Mouse (Mus musculus): ENCODE data around the gene Slc12a6. TPM values are rescaled to one million over a fixed set of nuclear protein-coding genes. Genes with fewer than 3 reads are reported as not detected.

Slc12a6 gene
- polyA plus RNA-seq, 1 experiment from 2014 or later: 14.4 TPM

DNA sequence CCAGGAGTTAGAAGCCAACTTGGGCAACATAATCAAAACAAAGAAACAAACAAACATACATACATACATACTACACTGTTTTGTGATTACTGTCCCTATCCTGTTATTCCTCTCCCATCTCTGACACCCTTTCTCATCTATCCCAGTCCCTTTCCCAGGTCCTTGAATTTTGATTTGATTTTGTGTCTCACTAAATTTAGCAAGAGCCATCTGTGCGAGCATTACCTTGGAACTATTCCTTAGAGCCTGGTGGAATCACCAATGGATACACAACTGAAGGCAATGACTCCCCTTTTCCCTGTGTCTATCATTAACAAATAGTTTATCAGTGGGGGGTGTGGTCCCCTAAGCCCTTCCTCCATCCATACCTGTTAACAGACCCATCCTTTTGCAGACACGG is 27.2 kb downstream of the Slc12a6 start:
- H3K9ac ChIP-seq (ENCODE audit: low read length): no peak overlapping the region
- ATAC-seq (ENCODE audit: low FRiP score): no peak
- no peak overlapping the region for H3K4me2 ChIP-seq
- no peaks in the 10 kb centered on the region for H3K9me3 ChIP-seq (ENCODE audit: control insufficient read depth, low read length)
- no peak overlapping the region for H3K4me3 ChIP-seq (ENCODE audit: low read depth, low read length)
- no peak overlapping the region for H3K27ac ChIP-seq (ENCODE audit: low read depth, low read length)
- DNase-seq (ENCODE audit: low spot score, missing footprints): no peak
- H3K4me1 ChIP-seq (ENCODE audit: control insufficient read depth, insufficient read depth, low read length): no peaks in the 10 kb centered on the region
- 93% methylated on average over 2 of the region's 2 CpGs for WGBS
- no peaks in the 10 kb centered on the region for H3K27me3 ChIP-seq (ENCODE audit: control insufficient read depth, insufficient read depth, low read length)
- no peaks in the 10 kb centered on the region for H3K36me3 ChIP-seq (ENCODE audit: control insufficient read depth, insufficient read depth, low read length)

DNA sequence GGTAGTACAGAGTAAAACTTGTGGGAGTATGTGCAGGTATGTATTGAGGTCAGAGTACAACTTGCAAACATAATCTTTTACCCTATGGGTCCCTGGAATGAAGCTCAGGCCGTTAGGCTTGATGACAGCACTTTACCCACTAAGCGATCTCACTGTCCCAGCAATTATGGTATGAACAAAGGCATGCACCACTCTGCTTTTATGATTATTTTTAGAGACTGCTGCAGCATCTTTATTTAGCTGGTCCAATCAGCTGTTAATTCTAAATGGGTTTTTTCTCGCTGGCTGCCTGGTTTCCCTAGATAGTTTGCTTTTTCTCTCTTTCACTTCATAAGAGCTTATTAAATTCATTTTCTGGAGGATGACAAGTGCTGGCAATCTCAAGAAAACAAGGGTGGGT is 30.6 kb downstream of the Slc12a6 start:
- DNase-seq (ENCODE audit: low spot score, missing footprints) (no peak), ATAC-seq (ENCODE audit: low FRiP score) (no peak)
- Histone ChIP-seq H3K4me3 (ENCODE audit: low read depth, low read length) (no peak overlapping the region), H3K4me1 (ENCODE audit: control insufficient read depth, insufficient read depth, low read length) (no peaks in the 10 kb centered on the region), H3K9me3 (ENCODE audit: control insufficient read depth, low read length) (no peaks in the 10 kb centered on the region), H3K27ac (ENCODE audit: low read depth, low read length) (no peak overlapping the region), H3K4me2 (no peak overlapping the region), H3K27me3 (ENCODE audit: control insufficient read depth, insufficient read depth, low read length) (no peaks in the 10 kb centered on the region), H3K9ac (ENCODE audit: low read length) (no peak overlapping the region), H3K36me3 (ENCODE audit: control insufficient read depth, insufficient read depth, low read length) (no peaks in the 10 kb centered on the region)
- 87% methylated on average over 3 of the region's 3 CpGs for WGBS

DNA sequence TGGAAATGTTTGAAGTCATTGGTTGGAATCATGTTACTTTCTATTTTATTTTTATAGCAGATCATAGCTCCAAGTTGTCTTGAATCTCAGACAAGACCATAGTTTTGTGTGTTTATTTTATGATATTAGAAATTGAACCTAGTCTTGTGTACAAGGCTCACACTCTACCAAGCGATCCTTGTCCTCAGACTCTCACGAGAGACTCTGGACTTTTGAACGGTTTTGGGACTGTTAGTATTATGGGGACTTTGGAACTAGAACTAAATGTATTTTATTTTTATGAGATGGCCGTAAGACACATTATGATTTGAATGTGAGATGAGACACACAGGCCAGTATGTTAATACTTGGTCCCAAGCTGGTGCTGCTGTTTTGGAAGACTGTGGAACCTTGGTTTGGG is 32.6 kb downstream of the Slc12a6 start:
- ATAC-seq (ENCODE audit: low FRiP score) (no peak), DNase-seq (ENCODE audit: low spot score, missing footprints) (no peak)
- no peak overlapping the region for H3K9ac ChIP-seq (ENCODE audit: low read length)
- no peaks in the 10 kb centered on the region for H3K9me3 ChIP-seq (ENCODE audit: control insufficient read depth, low read length)
- H3K36me3 ChIP-seq (ENCODE audit: control insufficient read depth, insufficient read depth, low read length): no peaks in the 10 kb centered on the region
- 91% methylated on average over 4 of the region's 4 CpGs for WGBS
- no peak overlapping the region for H3K4me2 ChIP-seq
- H3K4me1 ChIP-seq (ENCODE audit: control insufficient read depth, insufficient read depth, low read length): no peaks in the 10 kb centered on the region
- no peak overlapping the region for H3K27ac ChIP-seq (ENCODE audit: low read depth, low read length)
- no peak overlapping the region for H3K4me3 ChIP-seq (ENCODE audit: low read depth, low read length)
- H3K27me3 ChIP-seq (ENCODE audit: control insufficient read depth, insufficient read depth, low read length): no peaks in the 10 kb centered on the region

DNA sequence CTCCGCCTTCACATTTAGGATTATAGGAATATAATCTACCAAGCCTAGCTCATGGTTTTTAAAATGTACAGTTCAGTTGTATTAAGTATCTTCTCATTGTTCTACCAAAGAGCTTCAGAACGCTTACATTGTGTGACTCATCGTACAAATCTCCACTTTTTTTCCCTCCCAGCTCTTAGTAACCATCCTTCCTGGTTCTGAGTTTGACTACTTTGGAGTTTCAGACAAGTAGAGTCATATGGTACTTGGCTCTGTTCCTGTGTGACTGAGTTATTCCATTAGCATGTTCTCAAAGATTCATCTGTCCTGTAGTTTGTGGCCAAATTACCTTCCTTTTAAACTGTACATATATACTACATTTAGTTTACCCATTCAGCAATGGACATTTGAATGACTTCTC is 43.0 kb downstream of the Slc12a6 start:
- DNase-seq (ENCODE audit: low spot score, missing footprints) (no peak), ATAC-seq (ENCODE audit: low FRiP score) (no peak)
- no peaks in the 10 kb centered on the region for H3K4me1 ChIP-seq (ENCODE audit: control insufficient read depth, insufficient read depth, low read length)
- H3K4me2 ChIP-seq: no peak overlapping the region
- H3K36me3 ChIP-seq (ENCODE audit: control insufficient read depth, insufficient read depth, low read length): no peaks in the 10 kb centered on the region
- H3K9ac ChIP-seq (ENCODE audit: low read length): no peak overlapping the region
- H3K9me3 ChIP-seq (ENCODE audit: control insufficient read depth, low read length): no peaks in the 10 kb centered on the region
- no peak overlapping the region for H3K27ac ChIP-seq (ENCODE audit: low read depth, low read length)
- no peaks in the 10 kb centered on the region for H3K27me3 ChIP-seq (ENCODE audit: control insufficient read depth, insufficient read depth, low read length)
- H3K4me3 ChIP-seq (ENCODE audit: low read depth, low read length): no peak overlapping the region
- 97% methylated on average over 3 of the region's 3 CpGs for WGBS

DNA sequence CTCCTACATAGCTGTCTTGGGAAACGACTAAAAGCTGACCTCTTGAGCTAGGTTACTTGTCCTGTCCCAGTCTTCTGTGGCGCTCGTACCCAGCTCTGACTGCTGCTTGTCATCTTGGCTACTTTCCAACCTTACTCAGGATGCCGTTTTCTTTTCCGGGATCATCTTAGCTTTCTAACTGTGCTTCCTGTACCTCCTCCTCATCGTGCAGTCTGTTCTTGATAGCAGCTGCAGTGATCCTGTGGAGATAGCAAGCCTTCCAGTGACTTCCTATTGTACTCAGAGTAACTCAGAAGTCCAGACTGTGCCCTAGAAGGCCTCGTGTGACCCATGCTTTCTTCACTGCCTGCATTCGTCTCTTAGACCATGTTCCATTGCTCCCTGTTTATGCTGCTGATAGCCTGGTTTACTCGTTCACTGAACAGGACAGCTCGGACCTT is 43.6 kb downstream of the Slc12a6 start:
- Histone ChIP-seq H3K27ac (ENCODE audit: low read depth, low read length) (no peak overlapping the region), H3K27me3 (ENCODE audit: control insufficient read depth, insufficient read depth, low read length) (no peaks in the 10 kb centered on the region), H3K4me3 (ENCODE audit: low read depth, low read length) (no peak overlapping the region), H3K9me3 (ENCODE audit: control insufficient read depth, low read length) (no peaks in the 10 kb centered on the region), H3K9ac (ENCODE audit: low read length) (no peak overlapping the region), H3K36me3 (ENCODE audit: control insufficient read depth, insufficient read depth, low read length) (no peaks in the 10 kb centered on the region), H3K4me2 (no peak overlapping the region), H3K4me1 (ENCODE audit: control insufficient read depth, insufficient read depth, low read length) (no peaks in the 10 kb centered on the region)
- WGBS: 88% methylated on average over 10 of the region's 10 CpGs
- DNase-seq (ENCODE audit: low spot score, missing footprints) (peak; percentile 83), ATAC-seq (ENCODE audit: low FRiP score) (no peak)

DNA sequence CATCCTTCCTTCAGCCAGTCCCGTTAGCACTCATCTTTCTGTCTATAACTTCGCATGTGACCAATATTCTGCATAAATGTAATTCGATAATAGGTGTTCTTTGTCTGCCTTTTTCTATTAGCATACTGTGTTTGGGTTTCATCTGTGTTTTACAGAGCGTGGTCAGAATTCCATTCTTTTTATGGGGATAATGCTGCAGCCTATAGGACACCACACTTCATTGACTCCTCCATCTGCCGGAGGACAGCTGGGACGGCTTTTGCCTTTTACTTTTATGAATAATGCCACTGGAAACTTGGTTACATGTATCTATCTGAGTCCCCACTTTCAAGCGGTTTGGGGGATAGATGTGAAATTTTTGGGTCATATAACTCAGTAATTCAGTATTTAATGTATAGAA is 50.0 kb downstream of the Slc12a6 start:
- Histone ChIP-seq H3K36me3 (ENCODE audit: control insufficient read depth, insufficient read depth, low read length) (no peaks in the 10 kb centered on the region), H3K4me3 (ENCODE audit: low read depth, low read length) (no peak overlapping the region), H3K27ac (ENCODE audit: low read depth, low read length) (no peak overlapping the region), H3K4me2 (no peak overlapping the region), H3K9ac (ENCODE audit: low read length) (no peak overlapping the region), H3K27me3 (ENCODE audit: control insufficient read depth, insufficient read depth, low read length) (no peaks in the 10 kb centered on the region), H3K4me1 (ENCODE audit: control insufficient read depth, insufficient read depth, low read length) (no peaks in the 10 kb centered on the region), H3K9me3 (ENCODE audit: control insufficient read depth, low read length) (no peaks in the 10 kb centered on the region)
- no peak for ATAC-seq (ENCODE audit: low FRiP score)
- DNase-seq (ENCODE audit: low spot score, missing footprints): no peak
- WGBS: 89% methylated on average over 7 of the region's 7 CpGs

DNA sequence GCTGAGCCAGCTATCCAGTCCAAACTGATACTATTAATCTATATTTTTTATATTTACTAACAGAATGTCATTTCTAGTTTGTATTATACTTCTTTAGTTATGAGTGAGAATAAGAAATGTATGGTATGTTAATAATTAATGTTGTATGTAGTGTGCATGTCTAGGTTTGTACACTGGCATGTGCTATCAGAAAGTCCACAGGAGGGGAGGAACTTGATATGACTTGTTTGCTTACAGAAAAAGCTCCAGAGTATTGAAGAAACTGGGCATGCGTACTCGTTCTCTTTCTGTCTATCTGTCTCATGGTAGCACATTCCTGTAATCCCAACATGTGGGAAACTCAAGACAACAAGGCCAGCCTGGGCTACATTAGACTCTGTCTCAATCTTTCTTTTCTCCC is 52.6 kb downstream of the Slc12a6 start:
- Histone ChIP-seq H3K4me2 (no peak overlapping the region), H3K4me1 (ENCODE audit: control insufficient read depth, insufficient read depth, low read length) (no peaks in the 10 kb centered on the region), H3K36me3 (ENCODE audit: control insufficient read depth, insufficient read depth, low read length) (no peaks in the 10 kb centered on the region), H3K9ac (ENCODE audit: low read length) (no peak overlapping the region), H3K4me3 (ENCODE audit: low read depth, low read length) (no peak overlapping the region), H3K27ac (ENCODE audit: low read depth, low read length) (no peak overlapping the region), H3K9me3 (ENCODE audit: control insufficient read depth, low read length) (no peaks in the 10 kb centered on the region), H3K27me3 (ENCODE audit: control insufficient read depth, insufficient read depth, low read length) (no peaks in the 10 kb centered on the region)
- 87% methylated on average over 2 of the region's 2 CpGs for WGBS
- DNase-seq (ENCODE audit: low spot score, missing footprints): no peak
- no peak for ATAC-seq (ENCODE audit: low FRiP score)

DNA sequence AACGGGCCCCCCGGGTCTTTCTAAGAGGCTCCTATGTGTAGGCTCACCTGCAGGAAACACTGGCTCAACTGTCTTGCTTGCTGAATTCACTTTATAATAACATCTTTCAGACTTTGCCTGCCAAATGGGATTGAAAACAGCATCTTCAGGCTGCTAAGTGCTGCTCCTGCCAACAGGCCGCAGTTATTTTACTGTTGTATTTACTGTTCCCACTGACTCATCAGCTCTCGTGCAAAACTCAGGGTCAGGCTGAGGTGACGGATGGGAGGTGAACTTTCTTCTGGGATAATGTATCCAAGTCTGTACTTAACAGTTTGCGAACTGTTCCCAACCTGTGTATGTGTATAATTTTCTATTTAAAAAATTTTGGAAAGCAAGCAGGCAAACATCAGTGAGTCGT is 53.3 kb downstream of the Slc12a6 start:
- WGBS: 87% methylated on average over 7 of the region's 7 CpGs

DNA sequence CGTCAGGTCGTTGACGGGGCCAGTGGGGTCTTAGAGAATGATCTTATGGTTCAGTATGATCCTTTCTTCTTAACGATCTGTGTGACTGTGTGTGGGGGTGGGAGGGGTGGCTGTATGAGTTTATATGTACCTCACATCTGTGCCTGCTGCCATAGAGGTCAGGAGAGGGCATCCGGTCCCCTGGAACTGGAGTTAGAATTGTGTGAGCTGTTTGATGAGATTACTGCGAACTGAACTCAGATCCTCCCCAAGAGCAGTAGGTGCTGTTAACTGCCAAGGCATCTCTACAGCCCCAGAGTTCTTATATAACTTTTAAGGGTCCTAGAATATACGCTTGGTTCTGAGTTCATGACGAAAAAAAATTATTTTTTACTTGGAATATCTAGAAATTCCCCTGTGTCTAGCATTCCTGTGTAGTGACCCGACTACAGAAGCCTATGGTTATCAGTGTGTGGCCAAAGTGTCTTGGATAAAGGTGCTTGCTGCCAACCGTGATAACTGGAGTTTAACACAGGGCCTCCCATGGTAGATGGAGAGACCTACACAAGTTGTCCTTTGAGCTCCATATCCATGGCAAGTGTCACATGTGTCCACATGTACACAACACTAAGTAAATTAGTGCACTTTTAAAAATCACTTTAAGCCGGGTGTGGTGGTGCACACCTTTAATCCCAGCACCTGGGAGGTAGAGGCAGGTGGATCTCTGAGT is 62.6 kb downstream of the Slc12a6 start:
- ATAC-seq (ENCODE audit: low FRiP score) (0 out of 2 replicates have a peak, but pooled peaks have one; percentile 30), DNase-seq (ENCODE audit: low spot score, missing footprints) (peak; percentile 79)
- WGBS: 88% methylated on average over 11 of the region's 11 CpGs
- H3K27ac ChIP-seq (ENCODE audit: low read depth, low read length): no peak overlapping the region
- H3K27me3 ChIP-seq (ENCODE audit: control insufficient read depth, insufficient read depth, low read length): no peaks in the 10 kb centered on the region
- H3K4me1 ChIP-seq (ENCODE audit: control insufficient read depth, insufficient read depth, low read length): no peaks in the 10 kb centered on the region
- H3K36me3 ChIP-seq (ENCODE audit: control insufficient read depth, insufficient read depth, low read length): no peaks in the 10 kb centered on the region
- no peaks in the 10 kb centered on the region for H3K9me3 ChIP-seq (ENCODE audit: control insufficient read depth, low read length)
- no peak overlapping the region for H3K4me2 ChIP-seq
- no peak overlapping the region for H3K9ac ChIP-seq (ENCODE audit: low read length)
- no peak overlapping the region for H3K4me3 ChIP-seq (ENCODE audit: low read depth, low read length)

More for the DNA sequence above, 53.3 kb downstream of the Slc12a6 start:
- ATAC-seq (ENCODE audit: low FRiP score) (no peak), DNase-seq (ENCODE audit: low spot score, missing footprints) (no peak)
- no peaks in the 10 kb centered on the region for H3K36me3 ChIP-seq (ENCODE audit: control insufficient read depth, insufficient read depth, low read length)
- no peaks in the 10 kb centered on the region for H3K4me1 ChIP-seq (ENCODE audit: control insufficient read depth, insufficient read depth, low read length)
- no peak overlapping the region for H3K9ac ChIP-seq (ENCODE audit: low read length)
- no peaks in the 10 kb centered on the region for H3K27me3 ChIP-seq (ENCODE audit: control insufficient read depth, insufficient read depth, low read length)
- no peak overlapping the region for H3K27ac ChIP-seq (ENCODE audit: low read depth, low read length)
- H3K4me3 ChIP-seq (ENCODE audit: low read depth, low read length): no peak overlapping the region
- H3K4me2 ChIP-seq: no peak overlapping the region
- no peaks in the 10 kb centered on the region for H3K9me3 ChIP-seq (ENCODE audit: control insufficient read depth, low read length)

Data from midbrain, embryonic 11.5 days (tissue).